Mouse (Mus musculus) thymus, adult 2 months (tissue): ENCODE data around the gene Zfp317.

Experiments used
- CTCF ChIP-seq: fragments of 200-500 bp; IDR thresholded peaks from 2 replicates; pipeline ENCODE4 v1.5.1; 2012; ENCODE audit warnings: mild to moderate bottlenecking, control low read depth, low read length, moderate library complexity, borderline replicate concordance; ENCODE audit not compliant: control insufficient read depth, poor library complexity, insufficient read depth; ENCODE audit errors: extremely low read depth
- POLR2A ChIP-seq: fragments of 200-500 bp; IDR thresholded peaks from 2 replicates; pipeline ENCODE4 v1.6.1; 2012; ENCODE audit warnings: mild to moderate bottlenecking, low read length, control low read depth, moderate library complexity; ENCODE audit not compliant: control insufficient read depth, poor library complexity, insufficient read depth; ENCODE audit errors: extremely low read depth

DNA sequence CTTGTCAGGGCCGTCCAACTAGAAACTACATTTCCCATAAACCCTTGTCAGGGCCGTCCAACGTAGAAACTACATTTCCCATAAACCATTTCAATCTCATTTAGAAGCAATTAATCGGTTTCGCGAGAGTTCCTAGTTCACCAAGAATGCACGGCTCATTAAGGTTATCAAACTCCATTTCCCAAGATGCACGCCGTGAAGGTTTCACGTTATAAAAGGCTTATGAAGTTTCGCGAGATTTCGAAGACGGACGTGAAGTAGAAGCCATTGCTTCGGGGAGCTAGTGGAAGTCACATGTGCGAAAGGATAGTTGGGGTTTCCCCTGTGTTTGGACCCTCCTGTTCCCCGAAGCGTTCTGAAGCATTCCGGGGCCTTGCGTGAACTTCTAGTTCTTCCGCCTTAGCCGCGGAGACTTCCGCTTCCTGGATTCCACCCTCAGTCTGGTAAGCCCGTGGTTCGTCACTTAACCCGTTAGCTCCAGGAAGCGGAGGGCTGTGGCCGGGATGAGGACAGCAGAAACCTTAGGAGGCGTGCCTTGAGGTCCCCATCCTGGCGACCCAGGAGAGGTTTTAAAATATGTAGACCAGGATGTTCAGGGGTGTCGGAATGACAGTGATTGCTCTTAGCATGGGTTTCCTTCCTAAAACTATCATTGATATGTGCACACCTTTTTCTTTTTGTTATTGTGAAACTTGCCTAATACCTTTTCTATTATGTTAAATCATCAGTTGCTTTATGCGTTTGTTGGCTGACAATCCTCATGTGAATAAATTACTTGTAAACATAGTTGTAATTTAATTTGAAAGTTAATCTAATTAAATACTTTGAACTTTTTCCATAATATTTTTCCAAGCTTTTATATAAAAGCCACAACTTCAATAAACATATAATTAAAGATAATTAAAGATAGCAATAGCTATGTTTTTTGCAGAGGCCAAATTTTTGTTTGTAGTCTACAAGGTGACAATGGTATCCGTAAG is at the start of gene Zfp317:
- TF ChIP-seq CTCF (no peak), POLR2A (no peak; the same call in none of the 2 replicates)
